Mouse (Mus musculus): ENCODE data around the gene Slc38a3. TPM values are rescaled to one million over a fixed set of nuclear protein-coding genes. Genes with fewer than 3 reads are reported as not detected.
A peak's percentile ranks its signal among the peaks of the same experiment; 100 is the strongest.

The Slc38a3 gene
- polyA plus RNA-seq, 1 experiment from 2014 or later = 11.2 TPM

- H3K4me2 ChIP-seq = no peak overlapping the region
- DNase-seq (ENCODE audit: low spot score, missing footprints) (no peak), ATAC-seq (ENCODE audit: low FRiP score) (no peak)
- H3K9ac ChIP-seq (ENCODE audit: low read length) = no peak overlapping the region
- H3K27me3 ChIP-seq (ENCODE audit: control insufficient read depth, insufficient read depth, low read length) = no peaks in the 10 kb centered on the region
- H3K27ac ChIP-seq (ENCODE audit: low read depth, low read length) = no peak overlapping the region
- WGBS = 67% methylated on average over 5 of the region's 5 CpGs
- H3K36me3 ChIP-seq (ENCODE audit: control insufficient read depth, insufficient read depth, low read length) = peaks cover 9% of the 10 kb centered on the region
- no peak overlapping the region for H3K4me3 ChIP-seq (ENCODE audit: low read depth, low read length)
- H3K4me1 ChIP-seq (ENCODE audit: control insufficient read depth, insufficient read depth, low read length) = peaks cover 42% of the 10 kb centered on the region
- no peaks in the 10 kb centered on the region for H3K9me3 ChIP-seq (ENCODE audit: control insufficient read depth, low read length)
Observed at GRCm38 (mm10) chr9:107624539-107624938, 44.8 kb downstream of the Slc38a3 start.

GRCm38 (mm10) chr9:107620954-107621353 is 48.4 kb downstream of the Slc38a3 start:
- DNase-seq (ENCODE audit: low spot score, missing footprints) (no peak), ATAC-seq (ENCODE audit: low FRiP score) (no peak)
- H3K4me2 ChIP-seq = no peak overlapping the region
- peaks cover 6% of the 10 kb centered on the region for H3K4me1 ChIP-seq (ENCODE audit: control insufficient read depth, insufficient read depth, low read length)
- H3K4me3 ChIP-seq (ENCODE audit: low read depth, low read length) = no peak overlapping the region
- no peak overlapping the region for H3K9ac ChIP-seq (ENCODE audit: low read length)
- peaks cover 40% of the 10 kb centered on the region for H3K36me3 ChIP-seq (ENCODE audit: control insufficient read depth, insufficient read depth, low read length)
- H3K27ac ChIP-seq (ENCODE audit: low read depth, low read length) = no peak overlapping the region
- no peaks in the 10 kb centered on the region for H3K9me3 ChIP-seq (ENCODE audit: control insufficient read depth, low read length)
- H3K27me3 ChIP-seq (ENCODE audit: control insufficient read depth, insufficient read depth, low read length) = no peaks in the 10 kb centered on the region

- Histone ChIP-seq H3K9me3 (ENCODE audit: control insufficient read depth, low read length) (no peaks in the 10 kb centered on the region), H3K4me1 (ENCODE audit: control insufficient read depth, insufficient read depth, low read length) (peaks cover 10% of the 10 kb centered on the region), H3K36me3 (ENCODE audit: control insufficient read depth, insufficient read depth, low read length) (peaks cover 53% of the 10 kb centered on the region), H3K9ac (ENCODE audit: low read length) (no peak overlapping the region), H3K27ac (ENCODE audit: low read depth, low read length) (no peak overlapping the region), H3K4me2 (no peak overlapping the region), H3K27me3 (ENCODE audit: control insufficient read depth, insufficient read depth, low read length) (no peaks in the 10 kb centered on the region), H3K4me3 (ENCODE audit: low read depth, low read length) (no peak overlapping the region)
- WGBS = 88% methylated on average over 13 of the region's 13 CpGs
- DNase-seq (ENCODE audit: low spot score, missing footprints) (no peak), ATAC-seq (ENCODE audit: low FRiP score) (no peak)
Observed at GRCm38 (mm10) chr9:107619546-107619879, 49.8 kb downstream of the Slc38a3 start.

GRCm38 (mm10) chr9:107618778-107619545 is 50.4 kb downstream of the Slc38a3 start:
- ATAC-seq (ENCODE audit: low FRiP score) (no peak), DNase-seq (ENCODE audit: low spot score, missing footprints) (no peak)
- Histone ChIP-seq H3K27me3 (ENCODE audit: control insufficient read depth, insufficient read depth, low read length) (no peaks in the 10 kb centered on the region), H3K9me3 (ENCODE audit: control insufficient read depth, low read length) (no peaks in the 10 kb centered on the region), H3K4me1 (ENCODE audit: control insufficient read depth, insufficient read depth, low read length) (peaks cover 13% of the 10 kb centered on the region), H3K4me3 (ENCODE audit: low read depth, low read length) (no peak overlapping the region), H3K36me3 (ENCODE audit: control insufficient read depth, insufficient read depth, low read length) (peaks cover 58% of the 10 kb centered on the region), H3K9ac (ENCODE audit: low read length) (no peak overlapping the region), H3K27ac (ENCODE audit: low read depth, low read length) (no peak overlapping the region), H3K4me2 (no peak overlapping the region)
- 86% methylated on average over 13 of the region's 13 CpGs for WGBS

- H3K36me3 ChIP-seq (ENCODE audit: control insufficient read depth, insufficient read depth, low read length) = peaks cover 58% of the 10 kb centered on the region
- no peak overlapping the region for H3K4me2 ChIP-seq
- DNase-seq (ENCODE audit: low spot score, missing footprints) = no peak
- H3K27ac ChIP-seq (ENCODE audit: low read depth, low read length) = no peak overlapping the region
- H3K27me3 ChIP-seq (ENCODE audit: control insufficient read depth, insufficient read depth, low read length) = no peaks in the 10 kb centered on the region
- no peak overlapping the region for H3K4me3 ChIP-seq (ENCODE audit: low read depth, low read length)
- whole genome bisulfite sequencing = 94% methylated on average over 6 of the region's 6 CpGs
- H3K9me3 ChIP-seq (ENCODE audit: control insufficient read depth, low read length) = no peaks in the 10 kb centered on the region
- H3K9ac ChIP-seq (ENCODE audit: low read length) = no peak overlapping the region
- ATAC-seq (ENCODE audit: low FRiP score) = no peak
- peaks cover 14% of the 10 kb centered on the region for H3K4me1 ChIP-seq (ENCODE audit: control insufficient read depth, insufficient read depth, low read length)
Observed at GRCm38 (mm10) chr9:107618098-107618497, 51.2 kb downstream of the Slc38a3 start.

GRCm38 (mm10) chr9:107617461-107617860 is 51.9 kb downstream of the Slc38a3 start:
- H3K9ac ChIP-seq (ENCODE audit: low read length) = no peak overlapping the region
- H3K27me3 ChIP-seq (ENCODE audit: control insufficient read depth, insufficient read depth, low read length) = no peaks in the 10 kb centered on the region
- peaks cover 58% of the 10 kb centered on the region for H3K36me3 ChIP-seq (ENCODE audit: control insufficient read depth, insufficient read depth, low read length)
- ATAC-seq (ENCODE audit: low FRiP score) (no peak), DNase-seq (ENCODE audit: low spot score, missing footprints) (no peak)
- no peak overlapping the region for H3K4me3 ChIP-seq (ENCODE audit: low read depth, low read length)
- H3K4me2 ChIP-seq = no peak overlapping the region
- no peaks in the 10 kb centered on the region for H3K9me3 ChIP-seq (ENCODE audit: control insufficient read depth, low read length)
- WGBS = 85% methylated on average over 2 of the region's 2 CpGs
- H3K4me1 ChIP-seq (ENCODE audit: control insufficient read depth, insufficient read depth, low read length) = peaks cover 16% of the 10 kb centered on the region
- no peak overlapping the region for H3K27ac ChIP-seq (ENCODE audit: low read depth, low read length)

GRCm38 (mm10) chr9:107615035-107615434 is 54.3 kb downstream of the Slc38a3 start:
- DNase-seq (ENCODE audit: low spot score, missing footprints) (no peak), ATAC-seq (ENCODE audit: low FRiP score) (no peak)
- Histone ChIP-seq H3K27ac (ENCODE audit: low read depth, low read length) (peak overlapping the region; percentile 64), H3K4me3 (ENCODE audit: low read depth, low read length) (no peak overlapping the region), H3K9ac (ENCODE audit: low read length) (no peak overlapping the region; the same call in 1 of the 2 replicates), H3K4me2 (no peak overlapping the region), H3K27me3 (ENCODE audit: control insufficient read depth, insufficient read depth, low read length) (no peaks in the 10 kb centered on the region), H3K4me1 (ENCODE audit: control insufficient read depth, insufficient read depth, low read length) (peaks cover 29% of the 10 kb centered on the region), H3K36me3 (ENCODE audit: control insufficient read depth, insufficient read depth, low read length) (peaks cover 54% of the 10 kb centered on the region), H3K9me3 (ENCODE audit: control insufficient read depth, low read length) (no peaks in the 10 kb centered on the region)
- WGBS = 70% methylated on average over 4 of the region's 4 CpGs

- Histone ChIP-seq H3K27ac (ENCODE audit: low read depth, low read length) (peak overlapping the region; percentile 77), H3K4me1 (ENCODE audit: control insufficient read depth, insufficient read depth, low read length) (peaks cover 41% of the 10 kb centered on the region), H3K9ac (ENCODE audit: low read length) (peak overlapping the region; percentile 22), H3K4me3 (ENCODE audit: low read depth, low read length) (no peak overlapping the region), H3K36me3 (ENCODE audit: control insufficient read depth, insufficient read depth, low read length) (peaks cover 34% of the 10 kb centered on the region), H3K27me3 (ENCODE audit: control insufficient read depth, insufficient read depth, low read length) (no peaks in the 10 kb centered on the region), H3K4me2 (peak overlapping the region; percentile 16; the same call in 1 of the 2 replicates), H3K9me3 (ENCODE audit: control insufficient read depth, low read length) (no peaks in the 10 kb centered on the region)
- DNase-seq (ENCODE audit: low spot score, missing footprints) = no peak
- 12% methylated on average over 12 of the region's 12 CpGs for WGBS
- ATAC-seq (ENCODE audit: low FRiP score) = peak; percentile 15
Observed at GRCm38 (mm10) chr9:107612945-107613569, 56.3 kb downstream of the Slc38a3 start.

- peak; percentile 95 for ATAC-seq (ENCODE audit: low FRiP score)
- H3K36me3 ChIP-seq (ENCODE audit: control insufficient read depth, insufficient read depth, low read length) = peaks cover 30% of the 10 kb centered on the region
- H3K27ac ChIP-seq (ENCODE audit: low read depth, low read length) = peak overlapping the region; percentile 86
- H3K4me3 ChIP-seq (ENCODE audit: low read depth, low read length) = peak overlapping the region; percentile 25
- no peaks in the 10 kb centered on the region for H3K9me3 ChIP-seq (ENCODE audit: control insufficient read depth, low read length)
- peaks cover 41% of the 10 kb centered on the region for H3K4me1 ChIP-seq (ENCODE audit: control insufficient read depth, insufficient read depth, low read length)
- DNase-seq (ENCODE audit: low spot score, missing footprints) = peak; percentile 100
- H3K27me3 ChIP-seq (ENCODE audit: control insufficient read depth, insufficient read depth, low read length) = no peaks in the 10 kb centered on the region
- H3K9ac ChIP-seq (ENCODE audit: low read length) = peak overlapping the region; percentile 72
- H3K4me2 ChIP-seq = peak overlapping the region; percentile 43
- 4% methylated on average over 42 of the region's 48 CpGs for WGBS
Observed at GRCm38 (mm10) chr9:107612191-107612944, 57.0 kb downstream of the Slc38a3 start.
